Mouse (Mus musculus) bone marrow, adult 2 months (tissue): Measurements from ENCODE around the gene Slc6a19.

Experiments used
- CTCF ChIP-seq: fragments of 200-500 bp; IDR thresholded peaks from 2 replicates; pipeline ENCODE4 v1.5.1; 2011; ENCODE audit warnings: low read length, control low read depth; ENCODE audit not compliant: control insufficient read depth, insufficient read depth
- POLR2A ChIP-seq: fragments of 200-500 bp; IDR thresholded peaks from 2 replicates; pipeline ENCODE4 v1.6.1; 2011; ENCODE audit warnings: low read depth, mild to moderate bottlenecking, control low read depth, low read length, borderline replicate concordance; ENCODE audit not compliant: control insufficient read depth

DNA sequence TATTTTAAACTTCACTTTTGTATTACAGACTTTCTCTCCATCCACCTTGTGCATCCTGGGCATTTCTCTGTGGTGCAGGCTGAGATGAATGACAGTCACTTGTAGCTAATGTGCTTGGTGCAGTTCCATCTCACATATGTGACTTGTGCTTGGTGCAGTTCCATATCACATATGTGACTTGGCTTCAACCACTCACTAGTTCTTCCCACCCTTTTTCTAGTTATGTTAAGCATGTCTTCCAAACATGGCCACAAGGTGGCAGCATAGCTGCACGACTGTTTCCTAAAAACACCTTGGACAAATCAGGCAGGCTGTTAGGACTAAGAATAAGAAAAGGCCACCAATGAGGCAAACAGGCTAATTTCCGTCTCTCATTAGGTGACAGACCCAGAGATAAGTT lies 13.6 kb upstream of the Slc6a19 start:
- TF ChIP-seq CTCF (peak; percentile 46), POLR2A (no peak)
